Comparison of ENCODE assay signal across 23 mouse cellular contexts in the genomic region with DNA sequence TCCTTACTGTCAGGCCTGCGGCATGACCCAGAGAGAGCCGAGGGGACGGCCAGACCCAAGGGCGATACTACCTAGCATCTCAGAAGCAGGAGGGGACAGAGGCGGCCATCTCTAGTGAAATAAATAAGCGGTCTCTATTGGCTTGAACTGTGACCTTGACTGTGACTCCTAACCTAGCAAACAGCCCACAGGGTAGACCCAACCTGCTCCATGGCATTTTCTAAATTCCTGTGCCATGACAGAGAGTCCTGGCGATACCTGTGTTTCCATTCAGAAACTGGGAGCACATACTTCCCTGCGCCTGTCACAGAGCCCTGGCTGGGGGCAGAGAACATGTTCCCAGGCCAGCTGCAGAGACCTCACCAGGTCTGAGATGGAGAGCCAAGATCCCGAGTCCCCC.
A peak's percentile ranks its signal among the peaks of the same experiment; 100 is the strongest.
DNase-seq lines count a peak whose midpoint lies in the region; ATAC-seq and TF ChIP-seq lines count a peak whose summit lies in the region.
"Had no signal": no experiment of that assay in that cellular context is flagged by ENCODE, and none has a peak within 500 bp of the region (broad histone marks: within the 10 kb centered on the region; RNA-seq: fewer than 3 reads in every experiment).

No protein-coding gene starts in this region.

- H3K4me2 ChIP-seq in intestine, embryonic 15.5 days (replicated peaks), result no peak overlapping the region
- no peak overlapping the region for H3K4me2 ChIP-seq in intestine, embryonic 16.5 days (ENCODE audit: low read depth, low read length)
- H3K4me2 ChIP-seq in lung, embryonic 15.5 days, result no peak overlapping the region
- H3K4me2 ChIP-seq in heart, embryonic 11.5 days, result no peak overlapping the region
- H3K4me2 ChIP-seq: embryonic facial prominence, embryonic 15.5 days; heart, embryonic 12.5 days; hindbrain, embryonic 14.5 days had no signal

- in situ Hi-C loops in Patski (cut with MboI; ENCODE audit: low pct_unique_long_range_greater_than_20kb), result no loop called here

- WGBS in intestine, embryonic 15.5 days, result 75% methylated on average over 9 of the region's 9 CpGs
- WGBS in intestine, embryonic 16.5 days, result 85% methylated on average over 9 of the region's 9 CpGs
- 66% methylated on average over 9 of the region's 9 CpGs for WGBS in lung, embryonic 15.5 days
- WGBS in heart, embryonic 11.5 days (ENCODE audit: insufficient replicate concordance), result 81% methylated on average over 9 of the region's 9 CpGs

- no peak overlapping the region for H3K9ac ChIP-seq in intestine, embryonic 15.5 days
- no peak overlapping the region for H3K9ac ChIP-seq in intestine, embryonic 16.5 days (ENCODE audit: low read depth, low read length)
- H3K9ac ChIP-seq in lung, embryonic 15.5 days, result no peak overlapping the region
- H3K9ac ChIP-seq in heart, embryonic 11.5 days (ENCODE audit: low read depth, low read length), result no peak overlapping the region
- H3K9ac ChIP-seq: embryonic facial prominence, embryonic 15.5 days; heart, embryonic 12.5 days; hindbrain, embryonic 14.5 days had no signal

- H3K27me3 ChIP-seq in intestine, embryonic 15.5 days (replicated peaks), result no peaks in the 10 kb centered on the region
- no peaks in the 10 kb centered on the region for H3K27me3 ChIP-seq in intestine, embryonic 16.5 days (replicated peaks; ENCODE audit: control insufficient read depth, insufficient read depth, low read length)
- H3K27me3 ChIP-seq in lung, embryonic 15.5 days, result no peaks in the 10 kb centered on the region
- H3K27me3 ChIP-seq in Patski, result no peaks in the 10 kb centered on the region
- no peaks in the 10 kb centered on the region for H3K27me3 ChIP-seq in heart, embryonic 11.5 days (ENCODE audit: control insufficient read depth, insufficient read depth, low read length)
- H3K27me3 ChIP-seq: CH12.LX; embryonic facial prominence, embryonic 15.5 days; heart, embryonic 12.5 days had no signal

- H3K27ac ChIP-seq in intestine, embryonic 15.5 days, result no peak overlapping the region
- H3K27ac ChIP-seq in intestine, embryonic 16.5 days (ENCODE audit: low read length), result no peak overlapping the region
- no peak overlapping the region for H3K27ac ChIP-seq in lung, embryonic 15.5 days
- no peak overlapping the region for H3K27ac ChIP-seq in heart, embryonic 11.5 days (ENCODE audit: low read depth, low read length)
- H3K27ac ChIP-seq: embryonic facial prominence, embryonic 15.5 days; forebrain, embryonic 10.5 days; heart, adult 2 months; hindbrain, embryonic 10.5 days; hindbrain, embryonic 14.5 days had no signal

- H3K4me1 ChIP-seq in intestine, embryonic 15.5 days (replicated peaks), result peaks cover 4% of the 10 kb centered on the region
- H3K4me1 ChIP-seq in intestine, embryonic 16.5 days (ENCODE audit: control insufficient read depth, insufficient read depth, low read length), result peaks cover 5% of the 10 kb centered on the region
- no peaks in the 10 kb centered on the region for H3K4me1 ChIP-seq in lung, embryonic 15.5 days
- H3K4me1 ChIP-seq in heart, embryonic 11.5 days (ENCODE audit: control insufficient read depth, insufficient read depth, low read length), result no peaks in the 10 kb centered on the region
- H3K4me1 ChIP-seq: embryonic facial prominence, embryonic 15.5 days; heart, embryonic 12.5 days had no signal

- ATAC-seq in intestine, embryonic 15.5 days, result 0 out of 2 replicates have a peak, but pooled peaks have one; percentile 21
- no peak for ATAC-seq in intestine, embryonic 16.5 days
- 0 out of 2 replicates have a peak, but pooled peaks have one; percentile 19 for ATAC-seq in lung, embryonic 15.5 days (ENCODE audit: borderline replicate concordance, extremely low read depth, low FRiP score, low TSS enrichment)
- peak; percentile 59 for ATAC-seq in Patski
- no peak for ATAC-seq in heart, embryonic 11.5 days (replicated peaks; ENCODE audit: insufficient number of reproducible peaks, low FRiP score, low TSS enrichment)
- ATAC-seq: forebrain, embryonic 14.5 days had no signal

- DNase-seq in kidney, adult 8-10 months, result peak; percentile 13 to 44
- no peak for DNase-seq in kidney, postnatal 25 days
- DNase-seq in lung, postnatal 14 days, result no peak
- no peak for DNase-seq in Patski (ENCODE audit: low read depth, low spot score)
- DNase-seq: adrenal gland, postnatal 10 days; cerebellum, adult 11 months; cerebellum, adult 8-10 months; cerebellum, postnatal 14 days; embryo, embryonic 11 days; gastrocnemius, postnatal 14 days; heart, adult 2 months had no signal

- POLR2A ChIA-PET in Patski (lab: Charles Lee), result no interaction called here

- no peak overlapping the region for H3K4me3 ChIP-seq in intestine, embryonic 15.5 days (replicated peaks)
- H3K4me3 ChIP-seq in intestine, embryonic 16.5 days (ENCODE audit: low read length), result no peak overlapping the region
- no peak overlapping the region for H3K4me3 ChIP-seq in lung, embryonic 15.5 days
- H3K4me3 ChIP-seq in heart, embryonic 11.5 days (ENCODE audit: low read depth, low read length), result no peak overlapping the region
- H3K4me3 ChIP-seq: embryonic facial prominence, embryonic 15.5 days; erythroblast, embryonic 14.5 days; forebrain, embryonic 10.5 days; heart, adult 2 months; heart, embryonic 12.5 days; hindbrain, embryonic 10.5 days had no signal

- TF ChIP-seq CTCF in Patski (IDR thresholded peaks at IDR 0.05), result no peak

- H3K36me3 ChIP-seq in intestine, embryonic 15.5 days, result no peaks in the 10 kb centered on the region
- H3K36me3 ChIP-seq in intestine, embryonic 16.5 days (ENCODE audit: control insufficient read depth, insufficient read depth, low read length), result no peaks in the 10 kb centered on the region
- no peaks in the 10 kb centered on the region for H3K36me3 ChIP-seq in lung, embryonic 15.5 days
- no peaks in the 10 kb centered on the region for H3K36me3 ChIP-seq in heart, embryonic 11.5 days (ENCODE audit: control insufficient read depth, insufficient read depth, low read length)
- H3K36me3 ChIP-seq: embryonic facial prominence, embryonic 15.5 days; heart, embryonic 12.5 days had no signal

- CTCF ChIA-PET in Patski (lab: Charles Lee), result no interaction called here

- H3K9me3 ChIP-seq in intestine, embryonic 15.5 days, result no peaks in the 10 kb centered on the region
- H3K9me3 ChIP-seq in intestine, embryonic 16.5 days (ENCODE audit: control insufficient read depth, low read length), result no peaks in the 10 kb centered on the region
- H3K9me3 ChIP-seq in lung, embryonic 15.5 days, result no peaks in the 10 kb centered on the region
- H3K9me3 ChIP-seq in heart, embryonic 11.5 days (replicated peaks; ENCODE audit: control insufficient read depth, low read length), result no peaks in the 10 kb centered on the region
- H3K9me3 ChIP-seq: embryonic facial prominence, embryonic 15.5 days had no signal

Comparison
In these comparisons a context has a peak if more than half of its experiments do, and no peak if none do; other contexts are left out.
1. ATAC-seq: peak in intestine, embryonic 15.5 days (single experiment), lung, embryonic 15.5 days (single experiment) and Patski (single experiment); none in intestine, embryonic 16.5 days (single experiment) and heart, embryonic 11.5 days (single experiment).
2. DNase-seq: peak in kidney, adult 8-10 months (2 of 2); none in kidney, postnatal 25 days (0 of 2), lung, postnatal 14 days (single experiment) and Patski (single experiment).